Mouse (Mus musculus) myocyte (in vitro differentiated cells): Measurements from ENCODE around the gene Rasgrp2.

Experiments
- CEBPB ChIP-seq: IDR thresholded peaks from 2 replicates; pipeline ENCODE4 v1.6.1; 2011; ENCODE audit warnings: mild to moderate bottlenecking, moderate library complexity; ENCODE audit not compliant: poor library complexity, insufficient read depth, severe bottlenecking
- E2F4 ChIP-seq: IDR thresholded peaks from one replicate; pipeline ENCODE4 v1.6.1; 2011; ENCODE audit warnings: mild to moderate bottlenecking, control low read depth, moderate library complexity; ENCODE audit not compliant: insufficient read depth
- MAX ChIP-seq: IDR thresholded peaks from one replicate; pipeline ENCODE4 v1.6.1; 2011; ENCODE audit warnings: low read depth, mild to moderate bottlenecking, control low read depth
- MYOD1 ChIP-seq, 3 experiments: IDR thresholded peaks; one replicate each; pipeline ENCODE4 v1.6.1; 2011; ENCODE audit warnings: control low read depth in 2 of 3, low read depth in 2 of 3, mild to moderate bottlenecking in 2 of 3, moderate library complexity in 1 of 3; ENCODE audit not compliant: insufficient read length in 2 of 3, control insufficient read depth in 1 of 3
- MYOG ChIP-seq, 3 experiments: IDR thresholded peaks; one replicate each; pipeline ENCODE4 v1.6.1; 2011; ENCODE audit warnings: control low read depth in 2 of 3, low read depth in 2 of 3, mild to moderate bottlenecking in 2 of 3; ENCODE audit not compliant: insufficient read length in 2 of 3, control insufficient read depth in 1 of 3, insufficient read depth in 1 of 3
- POLR2A ChIP-seq: IDR thresholded peaks from one replicate; pipeline ENCODE4 v1.6.1; 2011; ENCODE audit warnings: low read depth, mild to moderate bottlenecking, control low read depth, moderate library complexity; ENCODE audit not compliant: insufficient read length
- POLR2AphosphoS2 ChIP-seq: IDR thresholded peaks from one replicate; pipeline ENCODE4 v1.6.1; 2011; ENCODE audit warnings: low read depth, control low read depth; ENCODE audit not compliant: insufficient read length
- TCF12 ChIP-seq: IDR thresholded peaks from one replicate; pipeline ENCODE4 v1.6.1; 2011; ENCODE audit warnings: mild to moderate bottlenecking, control low read depth; ENCODE audit not compliant: poor library complexity, insufficient read depth, severe bottlenecking
- TCF3 ChIP-seq: IDR thresholded peaks from one replicate; pipeline ENCODE4 v1.6.1; 2011; ENCODE audit warnings: low read depth, control low read depth; ENCODE audit not compliant: insufficient read length

GRCm38 (mm10) chr19:6416124-6416770, 17.1 kb downstream of the Rasgrp2 start:
- TF ChIP-seq CEBPB, result no peak
- no peak for TF ChIP-seq MYOG (IDR thresholded peaks at IDR 0.05; ENCODE audit: control insufficient read depth in 1 of 3, insufficient read depth in 1 of 3, insufficient read length in 2 of 3, low read depth in 2 of 3)
- TF ChIP-seq POLR2AphosphoS2, result no peak
- no peak for TF ChIP-seq E2F4
- no peak for TF ChIP-seq POLR2A
- TF ChIP-seq TCF12, result no peak
- no peak for TF ChIP-seq MAX
- TF ChIP-seq TCF3, result no peak
- no peak for TF ChIP-seq MYOD1 (IDR thresholded peaks at IDR 0.05; ENCODE audit: control insufficient read depth in 1 of 3, insufficient read length in 2 of 3, low read depth in 2 of 3)
